Mouse (Mus musculus): ENCODE data around the gene Bmp2k.

- TF ChIP-seq CTCF (IDR thresholded peaks at IDR 0.05; ENCODE audit: insufficient read depth, low read length), result no peak
- TF ChIP-seq POLR2A (IDR thresholded peaks at IDR 0.05; ENCODE audit: borderline replicate concordance, extremely low read depth, low read depth, low read length), result no peak
Measured at GRCm38 (mm10) chr5:96961852-96962251, 35.6 kb upstream of the Bmp2k start.
